ENCODE assay signal across 8 mouse cellular contexts in the genomic region with DNA sequence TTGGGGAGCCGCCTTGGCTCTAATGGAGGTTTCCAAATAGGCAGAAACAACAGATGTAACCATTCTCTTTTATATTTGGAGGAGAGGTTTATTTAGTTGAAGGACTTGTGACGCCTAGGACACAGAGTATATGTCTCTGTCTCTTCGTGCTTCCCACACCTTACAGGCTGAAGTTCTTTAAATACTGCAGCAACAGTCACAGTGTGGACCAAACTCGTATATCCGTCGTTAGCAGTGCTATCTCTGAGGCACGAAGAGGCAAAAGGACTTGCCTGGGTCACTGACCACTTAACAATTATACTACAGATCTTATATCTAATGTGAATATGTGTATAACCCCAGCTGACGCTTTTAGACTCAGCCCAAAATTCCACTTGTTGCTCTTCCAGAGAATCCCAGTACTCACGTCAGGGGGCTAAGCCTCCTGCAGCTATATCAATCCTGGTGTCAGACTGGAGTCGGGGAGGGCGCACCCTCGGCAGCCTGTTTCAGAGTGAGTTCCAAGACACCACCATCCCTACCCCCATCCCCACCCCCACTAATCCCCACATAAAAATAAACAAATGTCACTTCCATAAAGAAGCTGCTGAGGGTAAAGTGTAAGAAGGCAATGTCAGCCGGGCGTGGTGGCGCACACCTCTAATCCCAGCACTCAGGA. TPM values are rescaled to one million over a fixed set of nuclear protein-coding genes. Genes with fewer than 3 reads are reported as not detected.
DNase-seq lines count a peak whose midpoint lies in the region; ATAC-seq lines count a peak whose summit lies in the region.

No protein-coding gene starts in this region.

- H3K36me3 ChIP-seq in heart, embryonic 10.5 days: peaks cover 17% of the 10 kb centered on the region; the same call in 1 of the 2 replicates
- H3K36me3 ChIP-seq in forebrain, embryonic 10.5 days (replicated peaks): peaks cover 19% of the 10 kb centered on the region
- peaks cover 6% of the 10 kb centered on the region; the same call in 1 of the 2 replicates for H3K36me3 ChIP-seq in limb, embryonic 12.5 days
- no peaks in the 10 kb centered on the region for H3K36me3 ChIP-seq in stomach, embryonic 14.5 days (ENCODE audit: control insufficient read depth, insufficient read depth, low read length)

- H3K4me2 ChIP-seq in limb, embryonic 12.5 days: peak overlapping the region; percentile 62
- peak overlapping the region; percentile 64 for H3K4me2 ChIP-seq in stomach, embryonic 14.5 days (replicated peaks; ENCODE audit: low read depth, low read length)

- WGBS in heart, embryonic 10.5 days: 22% methylated on average over 15 of the region's 15 CpGs
- WGBS in forebrain, embryonic 10.5 days: 35% methylated on average over 15 of the region's 15 CpGs
- 32% methylated on average over 15 of the region's 15 CpGs for whole genome bisulfite sequencing in limb, embryonic 12.5 days
- WGBS in stomach, embryonic 14.5 days: 20% methylated on average over 15 of the region's 15 CpGs

- intact Hi-C loops in heart, postnatal 36 days (cut with DNase I): no loop called here

- H3K27ac ChIP-seq in heart, embryonic 10.5 days: peak overlapping the region; percentile 93
- peak overlapping the region; percentile 93 for H3K27ac ChIP-seq in forebrain, embryonic 10.5 days
- H3K27ac ChIP-seq in limb, embryonic 12.5 days: peak overlapping the region; percentile 83
- peak overlapping the region; percentile 17; the same call in 1 of the 2 replicates for H3K27ac ChIP-seq in stomach, embryonic 14.5 days (ENCODE audit: low read length)

- H3K9ac ChIP-seq in limb, embryonic 12.5 days (replicated peaks): peak overlapping the region; percentile 83
- H3K9ac ChIP-seq in stomach, embryonic 14.5 days (replicated peaks; ENCODE audit: low read depth, low read length): peak overlapping the region; percentile 60; the same call in 1 of the 2 replicates

- DNase-seq in heart, embryonic 10.5 days (ENCODE audit: low spot score): no peak
- no peak for DNase-seq in heart, postnatal 36 days
- DNase-seq in ES-CJ7 (ENCODE audit: low read depth, low spot score): peak; percentile 23
- DNase-seq in forebrain, embryonic 10.5 days (ENCODE audit: extremely low spot score, low spot score): no peak
- no peak for DNase-seq in layer of hippocampus, postnatal 10 days (ENCODE audit: low spot score in 2 of 2)
- no peak for DNase-seq in embryo, embryonic 9.5 days (ENCODE audit: extremely low spot score)

- H3K9me3 ChIP-seq in heart, embryonic 10.5 days: no peaks in the 10 kb centered on the region
- H3K9me3 ChIP-seq in forebrain, embryonic 10.5 days: no peaks in the 10 kb centered on the region
- H3K9me3 ChIP-seq in limb, embryonic 12.5 days: no peaks in the 10 kb centered on the region
- no peaks in the 10 kb centered on the region for H3K9me3 ChIP-seq in stomach, embryonic 14.5 days (ENCODE audit: control insufficient read depth, low read depth, low read length)

- H3K27me3 ChIP-seq in heart, embryonic 10.5 days (ENCODE audit: insufficient read depth, poor library complexity, severe bottlenecking): no peaks in the 10 kb centered on the region
- no peaks in the 10 kb centered on the region for H3K27me3 ChIP-seq in forebrain, embryonic 10.5 days (ENCODE audit: poor library complexity, severe bottlenecking)
- no peaks in the 10 kb centered on the region for H3K27me3 ChIP-seq in limb, embryonic 12.5 days
- no peaks in the 10 kb centered on the region for H3K27me3 ChIP-seq in stomach, embryonic 14.5 days (ENCODE audit: control insufficient read depth, insufficient read depth, low read length)

- H3K4me3 ChIP-seq in heart, embryonic 10.5 days: peak overlapping the region; percentile 84
- peak overlapping the region; percentile 84 for H3K4me3 ChIP-seq in forebrain, embryonic 10.5 days
- peak overlapping the region; percentile 77 for H3K4me3 ChIP-seq in limb, embryonic 12.5 days (replicated peaks)
- H3K4me3 ChIP-seq in stomach, embryonic 14.5 days (ENCODE audit: low read depth, low read length): peak overlapping the region; percentile 86

- H3K4me1 ChIP-seq in heart, embryonic 10.5 days: peaks cover 11% of the 10 kb centered on the region; the same call in 1 of the 2 replicates
- peaks cover 15% of the 10 kb centered on the region for H3K4me1 ChIP-seq in forebrain, embryonic 10.5 days
- peaks cover 11% of the 10 kb centered on the region for H3K4me1 ChIP-seq in limb, embryonic 12.5 days (replicated peaks)
- 0 out of 2 replicates have a peak, but pooled peaks cover 3% of the 10 kb centered on the region for H3K4me1 ChIP-seq in stomach, embryonic 14.5 days (ENCODE audit: control insufficient read depth, insufficient read depth, low read length)

- peak; percentile 36 for ATAC-seq in limb, embryonic 12.5 days (ENCODE audit: insufficient number of reproducible peaks, insufficient read depth, low FRiP score, low TSS enrichment, low read depth)
- ATAC-seq in stomach, embryonic 14.5 days (ENCODE audit: insufficient number of reproducible peaks, insufficient read depth, low FRiP score, low read depth): peak; percentile 38; the same call in 1 of the 2 replicates

RNA-seq across cellular contexts. Expression of a gene that starts 0.5 kb away (rescaled TPM):
- polyA plus RNA-seq in heart, embryonic 10.5 days (2016; fragmentation: Nextera tagmentation; extraction: Ambion mirVana): 9.2 and 13.5 TPM in 2 replicates
- 10 to 100 TPM in 1 of 2 experiments, 1 to 10 TPM in 1; 8.9 to 10.0 TPM for total RNA-seq in heart, postnatal 36 days (2021)
- 17.7 and 18.6 TPM in 2 replicates for polyA plus RNA-seq in forebrain, embryonic 10.5 days (2016; fragmentation: Nextera tagmentation; extraction: Ambion mirVana)
- 15.9 and 20.0 TPM in 2 replicates for polyA plus RNA-seq in limb, embryonic 12.5 days (2016; fragmentation: Nextera tagmentation; extraction: Ambion mirVana)
- 10.2 and 12.8 TPM in 2 replicates for polyA plus RNA-seq in stomach, embryonic 14.5 days (2014; fragmentation: Nextera tagmentation; extraction: Ambion mirVana)
- 10 to 100 TPM; 15.4 to 15.7 TPM for total RNA-seq in layer of hippocampus, postnatal 10 days (2021)

Comparison
In these comparisons a context has a peak if more than half of its experiments do, and no peak if none do; other contexts are left out.
1. H3K27ac ChIP-seq: peak in every context shown above with its lines; median percentile 93 in heart, embryonic 10.5 days; 93 in forebrain, embryonic 10.5 days; 83 in limb, embryonic 12.5 days; 17 in stomach, embryonic 14.5 days.